Mouse (Mus musculus): ENCODE results near the gene Klhl31. TPM values are rescaled to one million over a fixed set of nuclear protein-coding genes. Genes with fewer than 3 reads are reported as not detected.

Klhl31 gene
- polyA plus RNA-seq, 1 experiment from 2014 or later, result 1.6 TPM

GRCm38 (mm10) chr9:77655181-77655934 is 19.1 kb downstream of the Klhl31 start:
- peak overlapping the region; percentile 58 for H3K4me3 ChIP-seq (ENCODE audit: low read depth, low read length)
- ATAC-seq (replicated peaks; ENCODE audit: insufficient number of reproducible peaks, low FRiP score, low TSS enrichment, low read depth), result peak; percentile 92

GRCm38 (mm10) chr9:77655935-77656288 is 19.6 kb downstream of the Klhl31 start:
- H3K9me3 ChIP-seq (replicated peaks; ENCODE audit: control insufficient read depth, low read length), result no peaks in the 10 kb centered on the region
- peak overlapping the region; percentile 58 for H3K4me3 ChIP-seq (ENCODE audit: low read depth, low read length)
- ATAC-seq (replicated peaks; ENCODE audit: insufficient number of reproducible peaks, low FRiP score, low TSS enrichment, low read depth), result peak; percentile 25; the same call in 1 of the 2 replicates
- no peaks in the 10 kb centered on the region; the same call in 1 of the 2 replicates for H3K4me1 ChIP-seq (ENCODE audit: control insufficient read depth, insufficient read depth, low read length)
- peak; percentile 84 for DNase-seq (ENCODE audit: low spot score)
- 0% methylated on average over 7 of the region's 7 CpGs for WGBS
- H3K9ac ChIP-seq (replicated peaks; ENCODE audit: low read length), result no peak overlapping the region; the same call in 1 of the 2 replicates
- H3K27me3 ChIP-seq (ENCODE audit: control insufficient read depth, insufficient read depth, low read length), result peaks cover 5% of the 10 kb centered on the region
- H3K4me2 ChIP-seq (ENCODE audit: low read depth, low read length), result peak overlapping the region; percentile 100
- H3K27ac ChIP-seq (replicated peaks; ENCODE audit: low read depth, low read length), result no peak overlapping the region
- H3K36me3 ChIP-seq (replicated peaks; ENCODE audit: control insufficient read depth, insufficient read depth, low read depth, low read length), result no peaks in the 10 kb centered on the region

More at GRCm38 (mm10) chr9:77655181-77655934, 19.1 kb downstream of the Klhl31 start:
- Histone ChIP-seq H3K4me1 (ENCODE audit: control insufficient read depth, insufficient read depth, low read length) (no peaks in the 10 kb centered on the region; the same call in 1 of the 2 replicates), H3K4me2 (ENCODE audit: low read depth, low read length) (peak overlapping the region; percentile 100), H3K9me3 (replicated peaks; ENCODE audit: control insufficient read depth, low read length) (no peaks in the 10 kb centered on the region), H3K27me3 (ENCODE audit: control insufficient read depth, insufficient read depth, low read length) (peaks cover 5% of the 10 kb centered on the region), H3K36me3 (replicated peaks; ENCODE audit: control insufficient read depth, insufficient read depth, low read depth, low read length) (no peaks in the 10 kb centered on the region), H3K9ac (replicated peaks; ENCODE audit: low read length) (peak overlapping the region; percentile 59), H3K27ac (replicated peaks; ENCODE audit: low read depth, low read length) (no peak overlapping the region)
- peak; percentile 59 for DNase-seq (ENCODE audit: low spot score)
- WGBS, result under 1% methylated on average over 80 of the region's 85 CpGs

DNA sequence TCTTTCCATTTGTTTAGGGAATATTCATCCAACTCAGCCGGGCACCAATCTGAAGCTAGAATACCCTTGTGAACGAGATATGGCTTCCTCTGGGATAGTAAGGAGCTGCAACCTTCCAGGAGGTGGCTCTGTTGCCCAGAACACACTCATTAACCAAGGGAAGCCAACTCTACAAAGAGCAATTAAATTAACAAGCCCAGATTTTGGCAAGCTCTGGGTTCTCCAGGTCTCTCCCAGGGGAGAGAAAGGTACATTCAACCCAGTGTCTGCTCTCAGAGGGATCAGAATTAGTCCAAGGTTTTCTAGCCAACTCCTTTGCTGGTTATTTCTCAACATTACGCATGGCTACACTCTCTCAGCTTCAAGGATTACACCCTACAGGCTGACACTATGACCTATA is 26.6 kb downstream of the Klhl31 start:
- H3K27me3 ChIP-seq (ENCODE audit: control insufficient read depth, insufficient read depth, low read length), result no peaks in the 10 kb centered on the region
- no peak overlapping the region for H3K4me2 ChIP-seq (ENCODE audit: low read depth, low read length)
- H3K9ac ChIP-seq (replicated peaks; ENCODE audit: low read length), result no peak overlapping the region
- no peak overlapping the region for H3K4me3 ChIP-seq (ENCODE audit: low read depth, low read length)
- 76% methylated on average over 3 of the region's 3 CpGs for WGBS
- no peak overlapping the region for H3K27ac ChIP-seq (replicated peaks; ENCODE audit: low read depth, low read length)
- DNase-seq (ENCODE audit: low spot score) (no peak), ATAC-seq (replicated peaks; ENCODE audit: insufficient number of reproducible peaks, low FRiP score, low TSS enrichment, low read depth) (no peak)
- no peaks in the 10 kb centered on the region for H3K4me1 ChIP-seq (ENCODE audit: control insufficient read depth, insufficient read depth, low read length)
- no peaks in the 10 kb centered on the region for H3K36me3 ChIP-seq (replicated peaks; ENCODE audit: control insufficient read depth, insufficient read depth, low read depth, low read length)
- no peaks in the 10 kb centered on the region for H3K9me3 ChIP-seq (replicated peaks; ENCODE audit: control insufficient read depth, low read length)

- no peak overlapping the region for H3K9ac ChIP-seq (replicated peaks; ENCODE audit: low read length)
- no peaks in the 10 kb centered on the region for H3K9me3 ChIP-seq (replicated peaks; ENCODE audit: control insufficient read depth, low read length)
- no peak for ATAC-seq (replicated peaks; ENCODE audit: insufficient number of reproducible peaks, low FRiP score, low TSS enrichment, low read depth)
- DNase-seq (ENCODE audit: low spot score), result no peak
- WGBS, result 85% methylated on average over 6 of the region's 6 CpGs
- H3K27ac ChIP-seq (replicated peaks; ENCODE audit: low read depth, low read length), result no peak overlapping the region
- no peaks in the 10 kb centered on the region for H3K36me3 ChIP-seq (replicated peaks; ENCODE audit: control insufficient read depth, insufficient read depth, low read depth, low read length)
- no peak overlapping the region for H3K4me3 ChIP-seq (ENCODE audit: low read depth, low read length)
- H3K27me3 ChIP-seq (ENCODE audit: control insufficient read depth, insufficient read depth, low read length), result no peaks in the 10 kb centered on the region
- H3K4me2 ChIP-seq (ENCODE audit: low read depth, low read length), result no peak overlapping the region
- H3K4me1 ChIP-seq (ENCODE audit: control insufficient read depth, insufficient read depth, low read length), result no peaks in the 10 kb centered on the region
Measured at GRCm38 (mm10) chr9:77670095-77670494, 33.8 kb downstream of the Klhl31 start.

GRCm38 (mm10) chr9:77671004-77671403 is 34.7 kb downstream of the Klhl31 start:
- Histone ChIP-seq H3K36me3 (replicated peaks; ENCODE audit: control insufficient read depth, insufficient read depth, low read depth, low read length) (no peaks in the 10 kb centered on the region), H3K27me3 (ENCODE audit: control insufficient read depth, insufficient read depth, low read length) (no peaks in the 10 kb centered on the region), H3K9ac (replicated peaks; ENCODE audit: low read length) (no peak overlapping the region), H3K4me2 (ENCODE audit: low read depth, low read length) (no peak overlapping the region), H3K27ac (replicated peaks; ENCODE audit: low read depth, low read length) (no peak overlapping the region), H3K4me3 (ENCODE audit: low read depth, low read length) (no peak overlapping the region), H3K4me1 (ENCODE audit: control insufficient read depth, insufficient read depth, low read length) (no peaks in the 10 kb centered on the region), H3K9me3 (replicated peaks; ENCODE audit: control insufficient read depth, low read length) (no peaks in the 10 kb centered on the region)
- ATAC-seq (replicated peaks; ENCODE audit: insufficient number of reproducible peaks, low FRiP score, low TSS enrichment, low read depth), result no peak
- WGBS, result 93% methylated on average over 5 of the region's 5 CpGs
- no peak for DNase-seq (ENCODE audit: low spot score)

DNA sequence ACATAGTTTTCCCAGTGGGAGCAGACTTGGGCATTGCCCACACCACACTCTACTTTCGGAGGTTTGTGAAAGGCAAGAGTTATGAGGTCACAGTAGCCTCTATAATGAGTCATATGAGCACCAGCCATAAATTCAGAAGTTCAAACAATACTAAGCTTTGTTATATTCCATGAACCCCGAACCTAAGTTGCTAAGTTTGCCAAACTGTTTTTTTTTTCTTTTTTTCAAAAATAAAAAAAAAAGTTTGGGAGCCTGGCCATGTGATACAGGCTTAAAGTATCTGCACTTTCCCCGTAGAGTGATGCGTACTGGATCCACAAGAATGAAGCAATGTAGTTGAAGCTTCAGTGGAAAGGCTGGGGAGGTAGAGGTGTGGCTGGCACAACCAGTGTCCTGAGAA is 36.9 kb downstream of the Klhl31 start:
- ATAC-seq (replicated peaks; ENCODE audit: insufficient number of reproducible peaks, low FRiP score, low TSS enrichment, low read depth), result no peak
- Histone ChIP-seq H3K36me3 (replicated peaks; ENCODE audit: control insufficient read depth, insufficient read depth, low read depth, low read length) (no peaks in the 10 kb centered on the region), H3K27ac (replicated peaks; ENCODE audit: low read depth, low read length) (no peak overlapping the region), H3K27me3 (ENCODE audit: control insufficient read depth, insufficient read depth, low read length) (no peaks in the 10 kb centered on the region), H3K4me2 (ENCODE audit: low read depth, low read length) (no peak overlapping the region), H3K4me1 (ENCODE audit: control insufficient read depth, insufficient read depth, low read length) (no peaks in the 10 kb centered on the region), H3K9me3 (replicated peaks; ENCODE audit: control insufficient read depth, low read length) (no peaks in the 10 kb centered on the region), H3K9ac (replicated peaks; ENCODE audit: low read length) (no peak overlapping the region), H3K4me3 (ENCODE audit: low read depth, low read length) (no peak overlapping the region)
- 84% methylated on average over 4 of the region's 4 CpGs for WGBS
- DNase-seq (ENCODE audit: low spot score), result no peak

DNA sequence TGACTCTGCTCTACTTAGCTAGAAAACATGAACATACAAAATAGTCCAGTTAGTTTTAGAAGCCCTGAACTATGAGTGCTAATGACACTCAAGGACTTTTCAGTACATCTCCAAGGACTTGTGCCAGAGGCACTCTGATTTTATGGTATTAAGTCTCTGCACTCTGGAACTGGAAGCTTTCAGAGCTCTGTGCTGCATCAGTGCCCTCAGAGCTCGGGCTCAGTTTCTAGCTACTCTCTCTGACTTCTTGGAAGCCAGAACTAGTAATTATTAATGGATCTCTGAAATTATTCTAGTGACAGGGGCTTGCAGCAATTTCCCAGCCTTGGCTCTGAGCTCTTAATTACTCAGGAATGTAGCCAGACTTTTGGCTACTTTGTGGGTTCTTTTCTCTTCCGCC is 37.7 kb downstream of the Klhl31 start:
- Histone ChIP-seq H3K4me3 (ENCODE audit: low read depth, low read length) (no peak overlapping the region), H3K9ac (replicated peaks; ENCODE audit: low read length) (no peak overlapping the region), H3K9me3 (replicated peaks; ENCODE audit: control insufficient read depth, low read length) (no peaks in the 10 kb centered on the region), H3K4me2 (ENCODE audit: low read depth, low read length) (no peak overlapping the region), H3K4me1 (ENCODE audit: control insufficient read depth, insufficient read depth, low read length) (no peaks in the 10 kb centered on the region), H3K36me3 (replicated peaks; ENCODE audit: control insufficient read depth, insufficient read depth, low read depth, low read length) (no peaks in the 10 kb centered on the region), H3K27ac (replicated peaks; ENCODE audit: low read depth, low read length) (no peak overlapping the region), H3K27me3 (ENCODE audit: control insufficient read depth, insufficient read depth, low read length) (no peaks in the 10 kb centered on the region)
- WGBS, result 72% methylated on average over 2 of the region's 2 CpGs
- DNase-seq (ENCODE audit: low spot score) (no peak), ATAC-seq (replicated peaks; ENCODE audit: insufficient number of reproducible peaks, low FRiP score, low TSS enrichment, low read depth) (no peak)

- Histone ChIP-seq H3K9me3 (replicated peaks; ENCODE audit: control insufficient read depth, low read length) (no peaks in the 10 kb centered on the region), H3K36me3 (replicated peaks; ENCODE audit: control insufficient read depth, insufficient read depth, low read depth, low read length) (no peaks in the 10 kb centered on the region), H3K4me2 (ENCODE audit: low read depth, low read length) (no peak overlapping the region), H3K27ac (replicated peaks; ENCODE audit: low read depth, low read length) (no peak overlapping the region), H3K27me3 (ENCODE audit: control insufficient read depth, insufficient read depth, low read length) (no peaks in the 10 kb centered on the region), H3K4me1 (ENCODE audit: control insufficient read depth, insufficient read depth, low read length) (no peaks in the 10 kb centered on the region), H3K4me3 (ENCODE audit: low read depth, low read length) (no peak overlapping the region), H3K9ac (replicated peaks; ENCODE audit: low read length) (no peak overlapping the region)
- 85% methylated on average over 4 of the region's 4 CpGs for whole genome bisulfite sequencing
- DNase-seq (ENCODE audit: low spot score), result no peak
- no peak for ATAC-seq (replicated peaks; ENCODE audit: insufficient number of reproducible peaks, low FRiP score, low TSS enrichment, low read depth)
Measured at GRCm38 (mm10) chr9:77684938-77685337, 48.6 kb downstream of the Klhl31 start.

All from embryonic facial prominence, embryonic 11.5 days (tissue).